Mouse (Mus musculus): ENCODE measurements around the gene Prph.

Prph gene

GRCm38 (mm10) chr15:99096831-99097500, 42.0 kb downstream of the Prph start:
- no peak for DNase-seq (ENCODE audit: extremely low read depth, low read depth, low spot score)

- no peak for DNase-seq (ENCODE audit: extremely low read depth, low read depth, low spot score)
Observed at GRCm38 (mm10) chr15:99097840-99098492, 43.0 kb downstream of the Prph start.

GRCm38 (mm10) chr15:99098493-99098861, 43.5 kb downstream of the Prph start:
- DNase-seq (ENCODE audit: extremely low read depth, low read depth, low spot score): no peak

- no peak for DNase-seq (ENCODE audit: extremely low read depth, low read depth, low spot score)
Observed at GRCm38 (mm10) chr15:99099139-99099556, 44.2 kb downstream of the Prph start.

GRCm38 (mm10) chr15:99099984-99100383, 45.0 kb downstream of the Prph start:
- no peak for DNase-seq (ENCODE audit: extremely low read depth, low read depth, low spot score)

GRCm38 (mm10) chr15:99105238-99105637, 50.3 kb downstream of the Prph start:
- no peak for DNase-seq (ENCODE audit: extremely low read depth, low read depth, low spot score)

- DNase-seq (ENCODE audit: extremely low read depth, low read depth, low spot score): no peak
Observed at GRCm38 (mm10) chr15:99107866-99108265, 52.9 kb downstream of the Prph start.
